Mouse (Mus musculus): Measurements from ENCODE around the gene Actl6b.

- TF ChIP-seq POLR2AphosphoS2 (IDR thresholded peaks at IDR 0.05; ENCODE audit: low read length) (no peak), MAFK (IDR thresholded peaks at IDR 0.05; ENCODE audit: borderline replicate concordance, low read depth, low read length) (no peak), CTCF (IDR thresholded peaks at IDR 0.05 in 2 of 3, conservative IDR thresholded peaks at IDR 0.05 in 1 of 3; ENCODE audit: control insufficient read depth in 1 of 3, insufficient read depth in 1 of 3, low read depth in 2 of 3, low read length in 3 of 3, poor library complexity in 1 of 3, severe bottlenecking in 1 of 3) (no peak), E2F4 (IDR thresholded peaks at IDR 0.05; ENCODE audit: borderline replicate concordance, low read depth, low read length) (no peak), POLR2A (IDR thresholded peaks at IDR 0.05; ENCODE audit: control insufficient read depth in 1 of 2, insufficient read depth in 1 of 2, low read depth in 1 of 2, low read length in 2 of 2, poor library complexity in 1 of 2) (no peak), ZMIZ1 (IDR thresholded peaks at IDR 0.05; ENCODE audit: low read depth, low read length) (no peak), KAT2A (conservative IDR thresholded peaks at IDR 0.05; ENCODE audit: low read depth, low read length) (no peak), EP300 (IDR thresholded peaks at IDR 0.05; ENCODE audit: low read depth in 1 of 2, low read length in 2 of 2) (no peak)
These were observed 11.4 kb upstream of the Actl6b start for GRCm38 (mm10) chr5:137541768-137542540.

Measured in MEL (cell line).